Mouse (Mus musculus) monocyte, adult 2 months (primary cell): Measurements from ENCODE around the gene Tes3-ps.

ENCODE experiments used
- DNase-seq, 2 experiments: peaks; one replicate each; pipeline ENCODE4 v3.0.0; 2022; ENCODE audit warnings: low spot score in 2 of 2, low read depth in 1 of 2

Gene Tes3-ps

DNA sequence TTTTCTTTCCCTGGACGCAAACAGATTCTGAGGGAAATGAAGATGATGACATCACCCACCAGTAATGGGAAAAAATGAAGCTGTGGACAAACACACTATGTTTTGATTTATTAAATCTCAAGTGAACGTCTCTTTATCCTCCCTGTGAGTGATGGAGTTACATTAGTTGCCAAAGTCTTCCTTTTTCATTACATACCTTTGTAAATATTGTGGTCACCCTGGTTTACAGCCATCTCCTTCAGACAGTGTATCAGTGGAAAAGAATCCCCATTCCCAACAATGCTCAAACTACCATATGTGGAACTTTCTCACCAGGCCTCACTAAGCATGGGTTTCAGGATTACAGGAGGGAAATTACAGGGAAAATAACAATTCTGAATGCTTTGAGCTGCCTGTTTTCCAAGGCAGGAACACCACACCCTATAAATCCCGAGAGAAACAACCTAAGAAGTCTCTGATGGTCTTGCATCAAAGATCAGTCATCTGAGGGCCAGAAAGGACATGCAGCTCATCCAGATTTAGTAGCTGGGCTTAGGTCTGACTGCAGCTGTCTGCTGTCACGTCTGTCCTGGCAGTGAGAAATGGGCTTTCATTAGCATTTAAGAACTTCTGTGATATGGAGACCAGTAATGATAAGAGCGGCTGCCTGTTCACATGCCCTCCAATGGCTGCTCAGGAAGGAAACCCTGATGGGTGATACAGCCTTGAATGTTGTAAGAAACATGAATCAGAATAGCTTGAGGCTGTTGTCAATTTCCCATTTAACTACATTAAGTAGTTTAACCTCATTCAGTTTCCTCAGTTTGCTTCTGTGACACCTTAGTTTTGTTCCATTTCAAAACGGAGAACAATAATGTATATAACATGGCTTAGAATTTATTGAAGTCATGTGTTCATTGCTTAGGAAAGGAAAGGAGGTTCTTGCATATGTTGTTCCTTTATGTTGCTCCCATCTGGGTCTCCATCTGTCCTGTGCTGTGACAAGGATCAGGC, at the start of gene Tes3-ps:
Gene Tes3-ps, plus strand, starts transcription at position 943 of the 993 bp plus-strand sequence.
- no peak for DNase-seq

DNA sequence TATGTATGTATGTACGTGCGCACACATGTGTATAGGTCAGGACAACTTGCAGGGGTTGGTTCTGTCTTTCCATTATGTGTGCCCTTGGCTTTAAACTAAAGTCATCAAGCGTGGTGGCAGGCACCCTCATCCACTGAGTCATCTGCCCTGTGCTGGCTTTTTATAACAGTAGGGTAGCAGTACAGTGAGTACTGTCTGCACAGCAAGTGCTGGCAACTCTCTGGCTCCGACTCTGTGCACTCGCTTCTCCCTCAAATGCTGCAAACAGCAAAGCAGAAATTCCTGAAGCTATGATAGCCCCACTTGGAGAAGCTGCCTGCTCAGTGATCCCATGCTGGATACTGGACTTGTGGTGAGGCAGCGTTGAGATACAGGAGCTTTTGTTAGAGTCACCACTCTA, 48.7 kb upstream of the Tes3-ps start:
- no peak for DNase-seq

DNA sequence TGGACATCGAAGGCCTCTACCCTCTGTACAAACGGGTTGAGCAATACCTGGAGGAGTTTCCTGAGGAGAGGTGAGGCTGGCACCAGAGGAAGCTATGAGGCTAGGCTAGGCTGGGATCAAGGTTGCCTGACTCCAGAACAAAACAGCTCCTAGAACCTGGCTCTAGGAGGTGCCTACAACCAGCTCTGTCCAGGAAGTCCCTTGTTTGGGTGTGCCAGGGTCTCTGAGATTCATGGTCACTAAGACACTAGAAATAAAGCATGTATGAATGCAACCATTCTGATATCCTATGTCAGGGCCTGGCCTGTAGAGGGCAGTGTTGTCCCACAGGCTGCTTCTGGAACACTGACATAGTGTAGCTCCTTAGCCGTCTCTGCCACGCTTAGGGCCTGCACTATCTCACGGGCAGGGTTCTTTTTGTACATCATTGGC, 43.8 kb upstream of the Tes3-ps start:
- DNase-seq, result peak; percentile 28 to 34

- DNase-seq, result no peak
Observed at GRCm38 (mm10) chr13:49460276-49460675, 32.8 kb upstream of the Tes3-ps start.

DNA sequence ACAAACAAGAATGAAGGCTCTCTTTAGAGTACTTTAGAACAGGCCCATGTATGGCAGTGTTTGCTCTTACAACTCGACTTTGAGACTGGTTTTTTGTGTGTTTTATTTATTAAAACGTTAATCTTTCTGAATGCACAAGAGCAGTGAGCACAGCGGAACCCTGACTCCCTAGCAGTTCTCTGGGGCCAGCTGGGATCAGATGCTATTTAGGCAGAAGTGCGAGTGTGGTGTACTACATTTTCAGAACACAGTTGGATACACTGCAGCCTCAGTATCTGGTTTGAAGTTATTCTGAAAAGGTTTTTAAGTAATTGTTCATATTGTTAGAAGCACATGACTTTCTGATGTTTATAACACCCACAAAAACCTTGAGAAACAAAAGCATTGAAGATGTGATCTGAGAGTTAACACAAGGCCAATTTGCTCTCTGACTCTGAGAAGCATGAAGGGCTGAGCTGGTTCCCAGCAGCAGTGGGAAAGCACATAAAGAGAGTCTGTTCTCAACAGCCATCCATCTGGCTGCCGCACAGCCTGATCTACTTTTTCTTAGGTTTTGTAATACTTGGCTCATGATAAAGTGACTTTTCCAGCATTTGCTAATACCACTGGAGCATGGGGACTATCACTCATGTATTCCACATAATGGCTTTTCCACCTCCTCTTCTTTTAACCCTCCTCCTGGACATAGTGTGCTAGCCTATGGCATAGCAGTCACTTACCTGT, 32.3 kb upstream of the Tes3-ps start:
- DNase-seq, result no peak

DNA sequence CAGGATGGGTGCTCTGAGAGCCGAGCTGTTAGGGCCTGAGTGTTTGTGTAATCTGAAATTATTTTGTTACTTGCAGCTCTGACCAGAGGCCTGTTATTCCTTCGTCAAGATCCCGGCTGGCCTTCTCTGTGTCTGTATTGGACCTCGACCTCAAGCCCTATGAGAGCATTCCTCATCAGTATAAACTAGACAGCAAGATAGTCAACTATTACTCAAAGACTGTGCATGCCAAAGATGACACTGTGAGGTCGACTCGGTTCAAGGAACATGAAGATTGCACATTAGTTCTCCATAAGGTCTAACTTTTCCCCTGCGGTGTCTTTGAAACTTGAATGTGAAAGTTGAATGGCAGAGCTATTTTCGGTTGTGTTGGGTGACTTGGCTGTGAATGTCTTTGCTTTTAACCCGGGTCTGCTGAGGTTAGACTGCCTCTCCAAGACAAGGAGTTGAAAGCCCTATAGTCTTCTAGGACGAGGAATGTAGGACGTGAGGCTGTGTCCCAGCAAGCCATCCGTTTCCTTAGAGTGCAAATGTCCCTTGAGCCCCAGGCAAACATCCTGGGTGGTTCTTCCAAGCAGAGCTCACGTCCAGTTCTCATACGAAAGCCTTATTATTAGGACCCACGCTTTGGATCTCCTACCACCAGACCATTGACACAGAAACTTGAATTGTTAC, 31.5 kb upstream of the Tes3-ps start:
- DNase-seq, result no peak

DNA sequence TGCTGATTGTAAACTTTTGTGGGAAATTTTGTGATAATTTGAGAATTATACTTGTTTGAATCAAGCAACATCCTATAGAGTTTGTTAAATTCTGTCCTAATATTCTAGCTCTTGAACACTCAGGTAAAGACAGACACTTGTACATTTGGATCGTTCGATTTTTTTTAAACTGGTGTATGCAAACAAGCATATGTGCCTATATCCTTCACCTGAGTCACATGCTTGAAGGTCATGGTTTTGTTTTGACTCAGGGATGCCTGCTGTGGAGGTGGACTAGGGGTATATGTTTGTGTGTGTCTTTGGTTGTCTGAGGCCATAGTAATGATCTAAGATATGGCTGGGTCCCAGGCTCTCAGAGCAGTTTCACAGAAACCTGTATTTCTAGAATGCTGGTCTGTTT, 30.2 kb upstream of the Tes3-ps start:
- no peak for DNase-seq

DNA sequence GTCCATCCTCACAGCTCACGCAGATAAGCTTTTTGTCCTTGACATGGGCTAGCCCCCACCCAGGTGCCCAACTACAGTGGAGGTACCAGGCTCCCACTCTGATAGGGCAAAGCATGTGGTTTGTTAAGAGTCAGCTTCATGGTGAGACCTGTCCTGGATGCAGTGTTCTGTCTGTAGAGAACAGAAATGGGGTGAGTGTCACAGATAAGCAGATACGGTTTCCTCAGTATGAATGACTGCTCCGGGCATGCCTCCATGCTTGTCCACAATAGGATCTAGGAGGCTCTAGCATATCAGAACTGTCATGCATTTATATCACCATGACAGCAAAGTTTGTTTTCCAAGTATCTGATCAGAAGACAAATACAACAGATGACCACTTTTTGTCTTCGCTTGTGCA, 27.2 kb upstream of the Tes3-ps start:
- no peak for DNase-seq

GRCm38 (mm10) chr13:49466393-49467075, 26.6 kb upstream of the Tes3-ps start:
- DNase-seq, result no peak

DNA sequence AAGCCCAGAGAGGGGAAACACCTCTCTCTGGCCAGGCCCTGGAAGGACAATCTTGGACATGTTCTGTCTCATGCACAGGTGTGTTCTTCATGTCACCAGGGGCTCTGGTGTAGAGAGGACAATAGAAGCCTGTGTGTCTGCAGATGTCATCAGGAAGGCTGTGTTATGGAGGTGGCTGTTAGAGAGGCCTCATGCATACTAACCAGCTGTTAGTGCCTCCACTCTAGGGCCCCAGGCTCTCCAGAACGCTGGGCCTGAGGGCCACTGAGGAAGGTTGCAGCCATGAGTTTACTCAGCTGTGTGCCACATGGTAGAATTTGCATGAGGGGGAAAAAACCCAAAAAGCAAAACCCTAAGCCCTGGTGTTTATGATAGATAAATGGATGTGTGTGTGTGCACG, 25.5 kb upstream of the Tes3-ps start:
- DNase-seq, result no peak

DNA sequence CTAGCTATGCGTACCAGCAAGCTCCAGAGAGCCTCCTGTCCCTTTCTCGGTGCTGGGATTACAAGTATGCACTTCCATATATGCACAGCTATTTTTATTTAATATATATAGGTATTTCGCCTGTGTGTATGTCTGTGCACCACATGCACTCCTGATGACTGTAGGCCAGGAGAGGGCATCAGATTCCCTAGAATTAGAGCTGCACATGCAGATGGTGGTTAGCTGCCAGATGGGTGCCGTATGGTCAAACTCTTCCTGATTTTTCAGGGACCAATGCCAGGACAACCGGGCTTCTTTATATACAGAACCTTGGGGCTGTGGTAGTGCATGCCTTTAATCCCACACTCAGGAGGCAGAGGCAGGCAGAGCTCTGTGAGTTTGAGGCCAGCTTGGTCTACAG, 24.1 kb upstream of the Tes3-ps start:
- no peak for DNase-seq

DNA sequence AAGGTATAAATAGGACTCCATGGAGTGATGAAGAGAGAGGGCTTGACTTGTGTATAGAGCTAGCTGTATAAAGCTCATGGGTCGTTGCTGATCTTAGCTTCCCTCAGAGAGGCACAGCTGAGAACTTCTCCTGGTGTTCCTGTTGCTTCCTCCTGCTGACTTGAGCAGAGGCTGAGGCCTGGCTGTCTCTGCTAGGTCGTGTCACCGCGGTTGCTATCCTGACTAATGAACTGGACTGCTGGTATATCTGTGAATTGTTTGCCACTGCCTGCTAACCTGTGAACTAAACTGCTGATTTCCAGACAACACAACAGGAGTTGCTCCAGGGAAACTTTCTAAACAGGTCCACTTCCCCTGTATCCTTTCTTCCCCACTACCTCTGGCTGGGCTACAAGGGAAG, 22.8 kb upstream of the Tes3-ps start:
- DNase-seq, result no peak

DNA sequence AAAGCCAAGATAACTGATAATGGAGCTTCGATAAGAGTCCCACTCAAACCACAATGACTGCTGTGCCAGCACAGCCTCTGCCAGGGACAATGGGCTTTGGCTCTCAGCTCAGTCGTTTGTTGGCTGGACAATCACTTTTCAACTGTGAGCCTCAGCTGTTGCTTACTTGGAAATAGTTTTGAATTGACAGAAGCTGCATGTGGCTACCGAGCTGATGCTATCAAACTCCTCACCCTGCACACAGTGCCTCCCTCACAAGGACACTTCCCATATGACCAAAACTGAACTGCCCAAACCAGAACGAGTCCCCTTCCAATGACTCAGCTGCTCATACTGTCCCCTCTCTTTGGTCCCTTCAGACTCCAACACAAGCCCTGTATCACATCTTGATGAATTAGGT, 22.3 kb upstream of the Tes3-ps start:
- DNase-seq, result no peak

GRCm38 (mm10) chr13:49471981-49472675, 21.0 kb upstream of the Tes3-ps start:
- DNase-seq, result no peak

DNA sequence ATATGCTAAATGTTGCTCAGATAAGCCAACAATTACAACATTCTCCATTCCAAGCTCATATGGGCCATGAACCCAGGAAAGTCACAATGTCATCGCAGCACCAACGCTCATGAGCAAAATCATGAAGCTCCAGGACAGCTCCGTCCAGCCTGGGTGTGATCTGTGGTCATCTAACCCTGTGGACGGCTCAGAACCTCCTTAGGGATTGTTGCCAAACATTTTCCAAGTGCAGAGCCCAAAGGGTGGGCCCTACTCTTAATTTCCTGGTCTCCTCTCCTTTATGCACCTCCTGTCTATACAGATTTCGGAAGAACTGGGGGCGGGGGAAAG, 20.5 kb upstream of the Tes3-ps start:
- no peak for DNase-seq

DNA sequence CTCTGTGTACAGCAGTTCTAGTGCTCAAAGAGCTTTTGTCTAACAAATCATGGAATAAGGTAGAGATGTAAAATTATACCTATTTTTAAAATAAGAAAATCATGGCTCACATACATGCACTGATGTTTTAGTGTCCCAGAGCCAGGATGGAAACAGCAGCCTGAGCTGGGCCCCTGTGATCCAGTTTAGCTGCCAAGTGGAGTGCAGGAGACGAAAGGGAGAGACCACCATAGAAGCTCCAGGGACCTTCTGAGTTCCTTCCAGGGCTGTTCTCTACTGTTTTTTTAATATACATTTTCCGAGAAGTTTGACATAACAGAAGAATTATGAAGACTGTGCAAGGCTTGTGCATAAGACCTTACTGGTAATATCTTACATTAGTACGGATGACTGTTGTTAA, 15.2 kb upstream of the Tes3-ps start:
- no peak for DNase-seq

- no peak for DNase-seq
Observed at GRCm38 (mm10) chr13:49478851-49479374, 14.2 kb upstream of the Tes3-ps start.

DNA sequence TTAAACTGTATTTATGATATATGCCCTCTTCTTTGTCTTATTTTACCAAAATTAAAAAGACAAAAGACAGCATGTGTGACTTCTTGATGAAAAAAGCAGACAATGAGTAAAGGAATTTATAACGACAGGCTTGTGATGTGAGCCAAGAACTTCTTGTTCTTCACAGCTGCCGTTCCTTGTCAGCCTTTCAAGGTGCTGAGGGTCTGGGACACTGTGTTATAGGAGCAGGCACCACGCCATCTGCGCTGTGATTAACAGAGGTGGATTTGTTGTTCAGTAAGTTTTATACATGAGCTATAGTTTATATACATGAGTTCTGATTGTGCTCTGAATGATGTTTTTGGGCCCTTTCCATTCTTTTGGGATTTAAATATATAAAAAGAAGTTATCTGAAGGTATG, 13.7 kb upstream of the Tes3-ps start:
- no peak for DNase-seq

GRCm38 (mm10) chr13:49480057-49480456, 13.1 kb upstream of the Tes3-ps start:
- no peak for DNase-seq

DNA sequence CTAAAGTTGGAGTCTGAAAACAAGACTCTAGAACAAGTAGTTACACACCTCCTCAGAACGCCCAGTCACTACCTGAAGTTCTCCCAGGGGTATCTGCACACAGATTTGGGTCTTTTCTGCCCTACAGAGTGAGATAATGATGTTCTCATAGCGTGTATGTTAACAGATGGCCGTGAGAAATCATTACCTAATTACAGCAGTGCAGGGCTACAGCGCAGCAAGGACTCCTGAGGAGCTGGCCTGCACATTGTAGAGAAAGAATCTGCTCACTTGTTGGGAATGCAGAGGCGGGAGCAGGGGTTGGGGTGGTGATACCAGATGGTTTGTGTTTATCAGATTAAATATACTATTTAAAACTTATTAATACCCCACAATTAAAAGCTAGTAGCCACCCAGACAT, 12.6 kb upstream of the Tes3-ps start:
- DNase-seq, result no peak
